Mouse (Mus musculus) myocyte (in vitro differentiated cells): Measurements from ENCODE around the gene Apol9a.

Source experiments
- CEBPB ChIP-seq: IDR thresholded peaks from 2 replicates; pipeline ENCODE4 v1.6.1; 2011; ENCODE audit warnings: mild to moderate bottlenecking, moderate library complexity; ENCODE audit not compliant: poor library complexity, insufficient read depth, severe bottlenecking
- E2F4 ChIP-seq: IDR thresholded peaks from one replicate; pipeline ENCODE4 v1.6.1; 2011; ENCODE audit warnings: mild to moderate bottlenecking, control low read depth, moderate library complexity; ENCODE audit not compliant: insufficient read depth
- MAX ChIP-seq: IDR thresholded peaks from one replicate; pipeline ENCODE4 v1.6.1; 2011; ENCODE audit warnings: low read depth, mild to moderate bottlenecking, control low read depth
- POLR2A ChIP-seq: IDR thresholded peaks from one replicate; pipeline ENCODE4 v1.6.1; 2011; ENCODE audit warnings: low read depth, mild to moderate bottlenecking, control low read depth, moderate library complexity; ENCODE audit not compliant: insufficient read length
- POLR2AphosphoS2 ChIP-seq: IDR thresholded peaks from one replicate; pipeline ENCODE4 v1.6.1; 2011; ENCODE audit warnings: low read depth, control low read depth; ENCODE audit not compliant: insufficient read length
- REST ChIP-seq: IDR thresholded peaks from one replicate; pipeline ENCODE4 v1.6.1; 2011; ENCODE audit warnings: mild to moderate bottlenecking, control low read depth, moderate library complexity; ENCODE audit not compliant: insufficient read depth, insufficient read length
- SRF ChIP-seq: IDR thresholded peaks from one replicate; pipeline ENCODE4 v1.6.1; 2011; ENCODE audit warnings: low read depth; ENCODE audit not compliant: control insufficient read depth, insufficient read length
- TCF12 ChIP-seq: IDR thresholded peaks from one replicate; pipeline ENCODE4 v1.6.1; 2011; ENCODE audit warnings: mild to moderate bottlenecking, control low read depth; ENCODE audit not compliant: poor library complexity, insufficient read depth, severe bottlenecking
- TCF3 ChIP-seq: IDR thresholded peaks from one replicate; pipeline ENCODE4 v1.6.1; 2011; ENCODE audit warnings: low read depth, control low read depth; ENCODE audit not compliant: insufficient read length
- USF1 ChIP-seq: IDR thresholded peaks from one replicate; pipeline ENCODE4 v1.6.1; 2011; ENCODE audit warnings: low read depth, mild to moderate bottlenecking, control low read depth, moderate library complexity

- no peak for TF ChIP-seq POLR2A
- no peak for TF ChIP-seq E2F4
- no peak for TF ChIP-seq POLR2AphosphoS2
- no peak for TF ChIP-seq TCF12
- no peak for TF ChIP-seq USF1
- no peak for TF ChIP-seq SRF
- TF ChIP-seq REST: no peak
- no peak for TF ChIP-seq TCF3
- TF ChIP-seq CEBPB: no peak
- no peak for TF ChIP-seq MAX
Observed at GRCm38 (mm10) chr15:77367504-77367903, 43.4 kb downstream of the Apol9a start.
